14 mouse cellular contexts compared by ENCODE assay signal in genomic region chr17:25418926-25419325, GRCm38 (mm10). TPM values are rescaled to one million over a fixed set of nuclear protein-coding genes. Genes with fewer than 3 reads are reported as not detected.
DNase-seq lines count a peak whose midpoint lies in the region; ATAC-seq lines count a peak whose summit lies in the region.
"Had no signal": no experiment of that assay in that cellular context is flagged by ENCODE, and none has a peak within 500 bp of the region (broad histone marks: within the 10 kb centered on the region; RNA-seq: fewer than 3 reads in every experiment).

No protein-coding gene starts in this region.

- H3K4me2 ChIP-seq in forebrain, embryonic 16.5 days (ENCODE audit: low read length): no peak overlapping the region
- H3K4me2 ChIP-seq in kidney, embryonic 14.5 days (replicated peaks; ENCODE audit: low read depth, low read length): no peak overlapping the region
- H3K4me2 ChIP-seq: liver, embryonic 11.5 days had no signal

- peak; percentile 69; the same call in 1 of the 2 replicates for ATAC-seq in forebrain, embryonic 16.5 days
- ATAC-seq in inflammation-experienced regulatory T-cells, adult 6 months: no peak
- ATAC-seq in kidney, embryonic 14.5 days (ENCODE audit: low FRiP score, low TSS enrichment): no peak

- no peaks in the 10 kb centered on the region for H3K9me3 ChIP-seq in forebrain, embryonic 16.5 days (ENCODE audit: control insufficient read depth, low read length)
- no peaks in the 10 kb centered on the region for H3K9me3 ChIP-seq in kidney, embryonic 14.5 days (ENCODE audit: control insufficient read depth, low read length)

- H3K4me3 ChIP-seq in forebrain, embryonic 16.5 days (replicated peaks; ENCODE audit: low read length): no peak overlapping the region
- H3K4me3 ChIP-seq in kidney, embryonic 14.5 days (ENCODE audit: low read length): no peak overlapping the region
- H3K4me3 ChIP-seq: gastrocnemius, adult 2 months had no signal

- H3K9ac ChIP-seq in forebrain, embryonic 16.5 days (replicated peaks; ENCODE audit: low read depth, low read length): no peak overlapping the region
- H3K9ac ChIP-seq in kidney, embryonic 14.5 days (ENCODE audit: low read depth, low read length): no peak overlapping the region

- no peaks in the 10 kb centered on the region for H3K27me3 ChIP-seq in forebrain, embryonic 16.5 days (replicated peaks; ENCODE audit: control insufficient read depth, insufficient read depth, low read length)
- H3K27me3 ChIP-seq in kidney, embryonic 14.5 days (ENCODE audit: control insufficient read depth, insufficient read depth, low read length): no peaks in the 10 kb centered on the region

- H3K36me3 ChIP-seq in forebrain, embryonic 16.5 days (ENCODE audit: control insufficient read depth, insufficient read depth): no peaks in the 10 kb centered on the region
- H3K36me3 ChIP-seq in kidney, embryonic 14.5 days (ENCODE audit: control insufficient read depth, insufficient read depth, low read length): no peaks in the 10 kb centered on the region

- H3K4me1 ChIP-seq in forebrain, embryonic 16.5 days (replicated peaks; ENCODE audit: control insufficient read depth, insufficient read depth, low read length): peaks cover 42% of the 10 kb centered on the region
- H3K4me1 ChIP-seq in kidney, embryonic 14.5 days (ENCODE audit: control insufficient read depth, insufficient read depth, low read length): peaks cover 29% of the 10 kb centered on the region

- WGBS in forebrain, embryonic 16.5 days: 8% methylated on average over 9 of the region's 9 CpGs
- WGBS in kidney, embryonic 14.5 days: 45% methylated on average over 9 of the region's 9 CpGs

- DNase-seq in right cerebral cortex, postnatal 10 days (ENCODE audit: low spot score in 2 of 2): peak; percentile 71 to 76
- no peak for DNase-seq in right cerebral cortex, postnatal 36 days (ENCODE audit: low spot score in 2 of 2)
- DNase-seq in mesoderm, embryonic 11.5 days (ENCODE audit: low read depth, low spot score): peak; percentile 53
- DNase-seq in thymus, postnatal 25 days: no peak
- DNase-seq in c-Kit-positive CD71-positive TER-119-positive erythroid progenitor cells, embryonic 14.5 days (ENCODE audit: low spot score): no peak
- DNase-seq: cerebellum, postnatal 36 days; gastrocnemius, adult 2 months; heart, postnatal 36 days; kidney, postnatal 25 days had no signal

- no peak overlapping the region for H3K27ac ChIP-seq in forebrain, embryonic 16.5 days (ENCODE audit: low read length)
- no peak overlapping the region for H3K27ac ChIP-seq in kidney, embryonic 14.5 days (ENCODE audit: low read depth, low read length)
- H3K27ac ChIP-seq: gastrocnemius, adult 2 months had no signal

RNA-seq across cellular contexts. Expression of gene Cacna1h, which starts 14.7 kb away (rescaled TPM):
- polyA plus RNA-seq in forebrain, embryonic 16.5 days (2015; fragmentation: Nextera tagmentation; extraction: Ambion mirVana): 12.4 and 14.7 TPM in 2 replicates
- polyA plus RNA-seq in inflammation-experienced regulatory T-cells, adult 6 months (2017; shearing (Covaris generic)): not detected
- polyA plus RNA-seq in kidney, embryonic 14.5 days (2014; fragmentation: Nextera tagmentation; extraction: Ambion mirVana): 3.0 and 4.0 TPM in 2 replicates

RNA-seq across cellular contexts. Expression of gene Tekt4, which starts 35.5 kb away (rescaled TPM):
- 0.80 and 0.88 TPM in 2 replicates for polyA plus RNA-seq in forebrain, embryonic 16.5 days (2015; fragmentation: Nextera tagmentation; extraction: Ambion mirVana)
- not detected for polyA plus RNA-seq in inflammation-experienced regulatory T-cells, adult 6 months (2017; shearing (Covaris generic))
- polyA plus RNA-seq in kidney, embryonic 14.5 days (2014; fragmentation: Nextera tagmentation; extraction: Ambion mirVana): not detected in 2 replicates
- polyA plus RNA-seq: liver, embryonic 11.5 days; small intestine, adult 2 months had no signal

RNA-seq across cellular contexts. Expression of gene Tpsg1, which starts 49.9 kb away (rescaled TPM):
- 0.36 TPM in 1 of 2 replicates, not detected in the other for polyA plus RNA-seq in forebrain, embryonic 16.5 days (2015; fragmentation: Nextera tagmentation; extraction: Ambion mirVana)
- polyA plus RNA-seq in inflammation-experienced regulatory T-cells, adult 6 months (2017; shearing (Covaris generic)): not detected
- polyA plus RNA-seq in kidney, embryonic 14.5 days (2014; fragmentation: Nextera tagmentation; extraction: Ambion mirVana): 0.49 TPM in 1 of 2 replicates, not detected in the other

RNA-seq across cellular contexts. Expression of gene Tpsb2, which starts 52.8 kb away (rescaled TPM):
- 0.39 TPM in 1 of 2 replicates, not detected in the other for polyA plus RNA-seq in forebrain, embryonic 16.5 days (2015; fragmentation: Nextera tagmentation; extraction: Ambion mirVana)
- polyA plus RNA-seq in inflammation-experienced regulatory T-cells, adult 6 months (2017; shearing (Covaris generic)): not detected
- polyA plus RNA-seq in kidney, embryonic 14.5 days (2014; fragmentation: Nextera tagmentation; extraction: Ambion mirVana): 0.30 and 0.57 TPM in 2 replicates
- polyA plus RNA-seq: small intestine, adult 2 months had no signal

Comparison
In these comparisons a context has a peak if more than half of its experiments do, and no peak if none do; other contexts are left out.
1. DNase-seq: peak in right cerebral cortex, postnatal 10 days (2 of 2) and mesoderm, embryonic 11.5 days (single experiment); none in right cerebral cortex, postnatal 36 days (0 of 2), thymus, postnatal 25 days (single experiment) and c-Kit-positive CD71-positive TER-119-positive erythroid progenitor cells, embryonic 14.5 days (single experiment).